Mouse (Mus musculus): ENCODE results near the gene Slc6a5. TPM values are rescaled to one million over a fixed set of nuclear protein-coding genes. Genes with fewer than 3 reads are reported as not detected.
A peak's percentile ranks its signal among the peaks of the same experiment; 100 is the strongest.

Gene Slc6a5
- polyA plus RNA-seq, 1 experiment from 2014 or later = 0.46 TPM

- Histone ChIP-seq H3K4me2 (ENCODE audit: low read length) (peak overlapping the region; percentile 24), H3K4me3 (replicated peaks; ENCODE audit: low read depth, low read length) (no peak overlapping the region), H3K9ac (replicated peaks; ENCODE audit: low read length) (peak overlapping the region; percentile 39; the same call in 1 of the 2 replicates), H3K27ac (replicated peaks; ENCODE audit: low read depth, low read length) (peak overlapping the region; percentile 82), H3K36me3 (ENCODE audit: control insufficient read depth, insufficient read depth, low read length) (no peaks in the 10 kb centered on the region), H3K27me3 (ENCODE audit: control insufficient read depth, insufficient read depth, low read length) (no peaks in the 10 kb centered on the region), H3K4me1 (ENCODE audit: control insufficient read depth, insufficient read depth, low read length) (peaks cover 23% of the 10 kb centered on the region), H3K9me3 (ENCODE audit: control insufficient read depth, low read length) (no peaks in the 10 kb centered on the region)
- ATAC-seq (ENCODE audit: low FRiP score, low TSS enrichment) (no peak), DNase-seq (peak; percentile 80)
- WGBS = 22% methylated on average over 16 of the region's 16 CpGs
Observed at GRCm38 (mm10) chr7:49882694-49883389, 27.1 kb upstream of the Slc6a5 start.

- H3K36me3 ChIP-seq (ENCODE audit: control insufficient read depth, insufficient read depth, low read length) = no peaks in the 10 kb centered on the region
- ATAC-seq (ENCODE audit: low FRiP score, low TSS enrichment) (no peak), DNase-seq (no peak)
- H3K9me3 ChIP-seq (ENCODE audit: control insufficient read depth, low read length) = no peaks in the 10 kb centered on the region
- H3K27me3 ChIP-seq (ENCODE audit: control insufficient read depth, insufficient read depth, low read length) = no peaks in the 10 kb centered on the region
- H3K4me2 ChIP-seq (ENCODE audit: low read length) = no peak overlapping the region
- H3K4me3 ChIP-seq (replicated peaks; ENCODE audit: low read depth, low read length) = no peak overlapping the region
- WGBS = 87% methylated on average over 2 of the region's 2 CpGs
- no peak overlapping the region for H3K9ac ChIP-seq (replicated peaks; ENCODE audit: low read length)
- H3K27ac ChIP-seq (replicated peaks; ENCODE audit: low read depth, low read length) = no peak overlapping the region
- peaks cover 4% of the 10 kb centered on the region for H3K4me1 ChIP-seq (ENCODE audit: control insufficient read depth, insufficient read depth, low read length)
Observed at GRCm38 (mm10) chr7:49887776-49888390, 22.1 kb upstream of the Slc6a5 start.

- Histone ChIP-seq H3K9me3 (ENCODE audit: control insufficient read depth, low read length) (no peaks in the 10 kb centered on the region), H3K27me3 (ENCODE audit: control insufficient read depth, insufficient read depth, low read length) (no peaks in the 10 kb centered on the region), H3K27ac (replicated peaks; ENCODE audit: low read depth, low read length) (no peak overlapping the region), H3K36me3 (ENCODE audit: control insufficient read depth, insufficient read depth, low read length) (no peaks in the 10 kb centered on the region), H3K4me1 (ENCODE audit: control insufficient read depth, insufficient read depth, low read length) (no peaks in the 10 kb centered on the region), H3K4me2 (ENCODE audit: low read length) (no peak overlapping the region), H3K9ac (replicated peaks; ENCODE audit: low read length) (no peak overlapping the region), H3K4me3 (replicated peaks; ENCODE audit: low read depth, low read length) (no peak overlapping the region)
- 80% methylated on average over 2 of the region's 2 CpGs for WGBS
- no peak for DNase-seq
- ATAC-seq (ENCODE audit: low FRiP score, low TSS enrichment) = no peak
Observed at GRCm38 (mm10) chr7:49894786-49895185, 15.2 kb upstream of the Slc6a5 start.

DNA sequence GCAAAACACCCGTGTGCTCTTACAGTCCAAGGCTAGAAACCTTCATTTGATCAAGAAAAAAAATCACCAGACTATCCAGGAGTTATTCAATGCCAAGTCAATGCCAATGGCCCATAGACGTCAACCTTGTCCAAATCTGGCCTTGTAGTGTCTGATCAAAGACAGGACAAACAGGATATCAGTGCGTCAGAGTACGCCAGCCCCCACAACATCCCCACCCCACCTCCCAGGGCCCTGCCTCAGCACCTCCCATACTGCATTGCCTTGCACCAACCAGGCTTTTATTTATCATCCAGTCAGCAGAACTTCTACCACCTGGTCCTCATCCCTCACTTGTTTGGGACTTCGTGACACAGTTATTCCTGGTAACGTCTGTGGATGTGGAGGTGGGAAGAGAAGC, 14.7 kb upstream of the Slc6a5 start:
- Histone ChIP-seq H3K9me3 (ENCODE audit: control insufficient read depth, low read length) (no peaks in the 10 kb centered on the region), H3K4me2 (ENCODE audit: low read length) (no peak overlapping the region), H3K9ac (replicated peaks; ENCODE audit: low read length) (no peak overlapping the region), H3K4me1 (ENCODE audit: control insufficient read depth, insufficient read depth, low read length) (no peaks in the 10 kb centered on the region), H3K4me3 (replicated peaks; ENCODE audit: low read depth, low read length) (no peak overlapping the region), H3K27ac (replicated peaks; ENCODE audit: low read depth, low read length) (no peak overlapping the region), H3K27me3 (ENCODE audit: control insufficient read depth, insufficient read depth, low read length) (no peaks in the 10 kb centered on the region), H3K36me3 (ENCODE audit: control insufficient read depth, insufficient read depth, low read length) (no peaks in the 10 kb centered on the region)
- ATAC-seq (ENCODE audit: low FRiP score, low TSS enrichment) (no peak), DNase-seq (no peak)
- 87% methylated on average over 6 of the region's 6 CpGs for WGBS

- Histone ChIP-seq H3K4me3 (replicated peaks; ENCODE audit: low read depth, low read length) (no peak overlapping the region), H3K4me1 (ENCODE audit: control insufficient read depth, insufficient read depth, low read length) (no peaks in the 10 kb centered on the region), H3K9ac (replicated peaks; ENCODE audit: low read length) (no peak overlapping the region), H3K27me3 (ENCODE audit: control insufficient read depth, insufficient read depth, low read length) (peaks cover 27% of the 10 kb centered on the region), H3K9me3 (ENCODE audit: control insufficient read depth, low read length) (no peaks in the 10 kb centered on the region), H3K4me2 (ENCODE audit: low read length) (no peak overlapping the region), H3K36me3 (ENCODE audit: control insufficient read depth, insufficient read depth, low read length) (no peaks in the 10 kb centered on the region), H3K27ac (replicated peaks; ENCODE audit: low read depth, low read length) (no peak overlapping the region)
- WGBS = 32% methylated on average over 9 of the region's 9 CpGs
- ATAC-seq (ENCODE audit: low FRiP score, low TSS enrichment) (no peak), DNase-seq (no peak)
Observed at GRCm38 (mm10) chr7:49902003-49902552, 7.9 kb upstream of the Slc6a5 start.

DNA sequence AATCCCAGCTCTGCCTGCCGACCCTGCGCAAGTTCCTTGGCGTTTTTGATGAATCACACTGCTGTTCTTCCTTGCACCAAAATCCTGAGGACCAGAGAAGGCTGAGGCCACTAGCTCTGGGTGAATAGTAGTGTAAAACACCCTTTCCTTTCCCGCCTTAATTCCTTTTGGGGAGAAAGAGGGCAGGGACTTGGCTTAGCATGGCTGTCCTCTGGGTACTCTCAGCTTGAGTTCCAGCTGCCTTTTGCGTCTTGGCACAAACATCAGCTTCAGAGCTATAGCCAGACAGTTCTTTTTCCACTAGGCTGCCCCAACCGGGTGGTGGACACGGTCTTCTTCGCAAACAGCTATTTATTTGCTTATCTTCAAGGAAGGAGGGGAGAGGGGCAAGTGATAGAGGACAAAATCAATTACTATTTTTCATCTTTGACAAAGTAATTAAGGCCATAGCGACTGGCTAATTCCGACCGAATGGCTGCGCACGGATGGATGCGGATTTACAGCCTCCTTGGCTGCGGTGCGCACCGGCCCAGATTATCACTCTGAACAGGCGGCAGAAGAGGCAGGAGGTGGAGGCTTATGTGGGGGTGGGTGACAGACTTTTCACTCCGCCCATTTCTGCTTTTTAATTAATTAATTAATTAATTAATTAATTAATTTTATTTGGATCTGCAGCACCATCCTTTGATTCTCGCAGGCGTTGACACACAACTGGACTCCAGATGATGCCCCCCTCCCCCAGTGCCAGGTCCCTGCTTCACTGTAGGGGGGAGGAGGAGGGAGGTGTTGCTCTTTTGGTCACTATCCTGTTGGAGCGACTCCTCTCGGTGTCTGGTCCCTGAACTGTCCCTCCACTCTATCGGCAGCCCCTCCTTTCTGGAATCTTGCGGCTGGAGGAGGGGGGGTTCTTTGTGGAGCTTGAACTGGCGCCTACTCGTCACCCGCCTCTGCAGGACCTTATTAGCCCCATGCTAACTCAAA, 2.5 kb upstream of the Slc6a5 start:
- H3K9me3 ChIP-seq (ENCODE audit: control insufficient read depth, low read length) = no peaks in the 10 kb centered on the region
- H3K27ac ChIP-seq (replicated peaks; ENCODE audit: low read depth, low read length) = no peak overlapping the region; the same call in 1 of the 2 replicates
- no peak overlapping the region for H3K9ac ChIP-seq (replicated peaks; ENCODE audit: low read length)
- ATAC-seq (ENCODE audit: low FRiP score, low TSS enrichment) = peak; percentile 52
- no peaks in the 10 kb centered on the region for H3K36me3 ChIP-seq (ENCODE audit: control insufficient read depth, insufficient read depth, low read length)
- peaks cover 79% of the 10 kb centered on the region for H3K27me3 ChIP-seq (ENCODE audit: control insufficient read depth, insufficient read depth, low read length)
- peak overlapping the region; percentile 28 for H3K4me2 ChIP-seq (ENCODE audit: low read length)
- peaks cover 6% of the 10 kb centered on the region for H3K4me1 ChIP-seq (ENCODE audit: control insufficient read depth, insufficient read depth, low read length)
- peak; percentile 68 for DNase-seq
- WGBS = 2% methylated on average over 28 of the region's 28 CpGs
- H3K4me3 ChIP-seq (replicated peaks; ENCODE audit: low read depth, low read length) = 0 out of 2 replicates have a peak overlapping the region, but pooled peaks have one; percentile 0

DNA sequence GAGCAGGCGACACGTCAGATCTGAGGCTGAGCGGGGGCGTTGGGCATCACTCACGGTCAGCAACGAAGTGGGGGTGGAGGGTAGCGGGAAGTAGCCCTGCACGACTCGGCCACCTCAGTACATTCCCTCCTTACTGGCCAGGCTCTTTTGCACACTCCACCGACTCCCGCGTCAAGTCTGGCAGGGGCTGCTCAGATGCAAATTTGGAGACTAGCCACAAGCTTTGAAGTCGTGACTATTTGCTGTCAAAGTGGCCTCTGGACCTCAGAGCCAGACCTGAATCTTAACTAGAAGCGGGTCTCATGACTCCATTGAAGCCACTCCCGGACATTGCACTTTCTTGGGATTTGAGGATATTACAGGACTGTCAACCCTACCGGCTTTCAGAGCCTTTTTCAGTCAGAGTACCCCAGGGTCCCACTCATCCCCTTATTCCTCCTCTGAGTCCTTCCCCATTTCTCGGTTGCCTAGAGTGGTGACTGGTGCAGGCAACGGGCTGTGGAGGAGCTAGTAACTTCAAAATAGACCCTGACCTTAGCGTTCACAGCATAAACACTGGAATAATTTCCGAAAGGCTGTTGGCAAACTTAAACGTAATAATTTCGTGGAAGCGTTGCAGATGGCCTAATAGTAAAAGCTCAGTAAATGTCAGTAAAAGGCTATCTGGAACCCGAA, 1.6 kb upstream of the Slc6a5 start:
- H3K9me3 ChIP-seq (ENCODE audit: control insufficient read depth, low read length) = no peaks in the 10 kb centered on the region
- no peak overlapping the region for H3K9ac ChIP-seq (replicated peaks; ENCODE audit: low read length)
- ATAC-seq (ENCODE audit: low FRiP score, low TSS enrichment) = peak; percentile 25; the same call in 1 of the 2 replicates
- peaks cover 86% of the 10 kb centered on the region for H3K27me3 ChIP-seq (ENCODE audit: control insufficient read depth, insufficient read depth, low read length)
- H3K36me3 ChIP-seq (ENCODE audit: control insufficient read depth, insufficient read depth, low read length) = no peaks in the 10 kb centered on the region
- no peak overlapping the region for H3K27ac ChIP-seq (replicated peaks; ENCODE audit: low read depth, low read length)
- peaks cover 6% of the 10 kb centered on the region for H3K4me1 ChIP-seq (ENCODE audit: control insufficient read depth, insufficient read depth, low read length)
- H3K4me2 ChIP-seq (ENCODE audit: low read length) = peak overlapping the region; percentile 28; the same call in 1 of the 2 replicates
- 0 out of 2 replicates have a peak overlapping the region, but pooled peaks have one; percentile 0 for H3K4me3 ChIP-seq (replicated peaks; ENCODE audit: low read depth, low read length)
- peak; percentile 52 for DNase-seq
- under 1% methylated on average over 24 of the region's 24 CpGs for WGBS

DNA sequence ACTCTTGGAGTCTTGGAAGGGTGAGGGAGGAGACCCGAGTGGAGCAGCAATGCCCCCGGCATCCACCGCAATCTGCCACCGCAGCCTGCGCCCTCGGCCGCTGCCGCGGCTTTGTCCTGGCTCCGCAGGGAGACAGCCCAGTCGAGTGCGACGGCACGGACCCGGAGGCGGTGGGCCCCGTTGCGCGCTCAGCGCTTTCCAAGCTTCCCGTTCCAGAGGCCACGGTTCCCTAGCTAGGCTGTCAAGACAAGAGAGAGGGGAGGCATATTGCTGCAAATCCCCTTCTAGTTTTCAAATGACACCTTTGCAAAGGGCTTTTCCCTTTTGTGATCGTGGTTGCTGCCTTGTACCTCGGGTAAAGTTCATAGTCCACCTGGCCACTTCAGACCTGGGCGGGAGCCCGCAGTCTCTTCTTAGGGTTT, 945 bp upstream of the Slc6a5 start:
- Histone ChIP-seq H3K36me3 (ENCODE audit: control insufficient read depth, insufficient read depth, low read length) (no peaks in the 10 kb centered on the region), H3K27ac (replicated peaks; ENCODE audit: low read depth, low read length) (no peak overlapping the region), H3K4me2 (ENCODE audit: low read length) (0 out of 2 replicates have a peak overlapping the region, but pooled peaks have one; percentile 15), H3K4me3 (replicated peaks; ENCODE audit: low read depth, low read length) (no peak overlapping the region), H3K27me3 (ENCODE audit: control insufficient read depth, insufficient read depth, low read length) (peaks cover 93% of the 10 kb centered on the region), H3K4me1 (ENCODE audit: control insufficient read depth, insufficient read depth, low read length) (peaks cover 6% of the 10 kb centered on the region), H3K9ac (replicated peaks; ENCODE audit: low read length) (no peak overlapping the region), H3K9me3 (ENCODE audit: control insufficient read depth, low read length) (no peaks in the 10 kb centered on the region)
- ATAC-seq (ENCODE audit: low FRiP score, low TSS enrichment) = 0 out of 2 replicates have a peak, but pooled peaks have one; percentile 43
- DNase-seq = peak; percentile 74
- under 1% methylated on average over 26 of the region's 26 CpGs for WGBS
